Comparison of ENCODE assay signal across 23 mouse cellular contexts in the genomic region with DNA sequence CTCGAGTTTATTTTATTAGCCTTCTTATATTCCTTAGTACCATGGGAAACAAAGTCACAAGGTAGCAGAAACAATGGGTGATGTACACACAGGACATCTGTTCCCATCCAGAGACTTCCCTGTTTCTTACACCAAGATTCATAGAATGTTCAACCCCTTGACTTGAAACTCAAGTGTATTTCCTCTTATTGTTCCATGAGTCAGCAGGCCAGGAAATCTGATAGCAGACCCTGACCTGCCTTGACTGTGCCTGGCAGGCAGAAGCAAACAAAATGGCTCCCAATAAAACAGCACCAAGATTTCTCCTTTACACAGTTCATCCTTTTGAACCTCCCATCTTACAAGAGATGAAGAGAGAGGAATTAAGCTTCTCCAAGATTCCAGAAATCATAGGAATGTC. TPM values are rescaled to one million over a fixed set of nuclear protein-coding genes. Genes with fewer than 3 reads are reported as not detected.
"Had no signal": no experiment of that assay in that cellular context is flagged by ENCODE, and none has a peak within 500 bp of the region (broad histone marks: within the 10 kb centered on the region; RNA-seq: fewer than 3 reads in every experiment).

No protein-coding gene starts in this region.

- DNase-seq: kidney, adult 2 months; kidney, postnatal 10 days; kidney, postnatal 4 days; liver; liver, embryonic 13.5 days; lung, embryonic 14.5 days; midbrain, embryonic 14.5 days; right cerebral cortex, adult 18-20 months; right cerebral cortex, postnatal 14 days; right cerebral cortex, postnatal 4 days; thymus, adult 2 months; thymus, postnatal 14 days; thymus, postnatal 4 days had no signal

- H3K4me3 ChIP-seq: kidney, embryonic 15.5 days; limb, embryonic 10.5 days; limb, embryonic 13.5 days; liver, embryonic 13.5 days; neural tube, embryonic 12.5 days; neural tube, embryonic 15.5 days had no signal

- H3K9me3 ChIP-seq: kidney, embryonic 15.5 days; limb, embryonic 10.5 days had no signal

- H3K27me3 ChIP-seq: kidney, embryonic 15.5 days; limb, embryonic 13.5 days; liver, embryonic 13.5 days; neural tube, embryonic 12.5 days; neural tube, embryonic 15.5 days had no signal

- H3K27ac ChIP-seq: kidney, embryonic 15.5 days; limb, embryonic 10.5 days; limb, embryonic 13.5 days; liver, embryonic 13.5 days; macrophage; neural tube, embryonic 12.5 days; neural tube, embryonic 15.5 days; stomach, postnatal 0 days had no signal

- H3K4me1 ChIP-seq: kidney, embryonic 15.5 days; limb, embryonic 10.5 days; limb, embryonic 13.5 days; liver, embryonic 13.5 days; neural tube, embryonic 12.5 days; neural tube, embryonic 15.5 days had no signal

- H3K9ac ChIP-seq: kidney, embryonic 15.5 days; limb, embryonic 13.5 days; liver, embryonic 13.5 days; lung, embryonic 14.5 days; neural tube, embryonic 12.5 days; neural tube, embryonic 15.5 days had no signal

- ATAC-seq: lung, postnatal 0 days had no signal

- H3K4me2 ChIP-seq: kidney, embryonic 15.5 days; limb, embryonic 13.5 days; liver, embryonic 13.5 days; lung, embryonic 14.5 days; midbrain, embryonic 11.5 days; neural tube, embryonic 12.5 days; neural tube, embryonic 15.5 days had no signal

- H3K36me3 ChIP-seq: kidney, embryonic 15.5 days; limb, embryonic 10.5 days; limb, embryonic 13.5 days; liver, embryonic 13.5 days; neural tube, embryonic 12.5 days; neural tube, embryonic 15.5 days had no signal

RNA-seq across cellular contexts. Expression of gene Abcg3, which starts 30.0 kb away (rescaled TPM):
- total RNA-seq: layer of hippocampus, adult 18-20 months had no signal
